Mouse (Mus musculus) cerebellum, adult 9-10 months (tissue): ENCODE measurements around the gene Copb2.

Experiments
- DNase-seq: peaks from one replicate; pipeline ENCODE4 v3.0.0; 2022

Copb2 gene

DNA sequence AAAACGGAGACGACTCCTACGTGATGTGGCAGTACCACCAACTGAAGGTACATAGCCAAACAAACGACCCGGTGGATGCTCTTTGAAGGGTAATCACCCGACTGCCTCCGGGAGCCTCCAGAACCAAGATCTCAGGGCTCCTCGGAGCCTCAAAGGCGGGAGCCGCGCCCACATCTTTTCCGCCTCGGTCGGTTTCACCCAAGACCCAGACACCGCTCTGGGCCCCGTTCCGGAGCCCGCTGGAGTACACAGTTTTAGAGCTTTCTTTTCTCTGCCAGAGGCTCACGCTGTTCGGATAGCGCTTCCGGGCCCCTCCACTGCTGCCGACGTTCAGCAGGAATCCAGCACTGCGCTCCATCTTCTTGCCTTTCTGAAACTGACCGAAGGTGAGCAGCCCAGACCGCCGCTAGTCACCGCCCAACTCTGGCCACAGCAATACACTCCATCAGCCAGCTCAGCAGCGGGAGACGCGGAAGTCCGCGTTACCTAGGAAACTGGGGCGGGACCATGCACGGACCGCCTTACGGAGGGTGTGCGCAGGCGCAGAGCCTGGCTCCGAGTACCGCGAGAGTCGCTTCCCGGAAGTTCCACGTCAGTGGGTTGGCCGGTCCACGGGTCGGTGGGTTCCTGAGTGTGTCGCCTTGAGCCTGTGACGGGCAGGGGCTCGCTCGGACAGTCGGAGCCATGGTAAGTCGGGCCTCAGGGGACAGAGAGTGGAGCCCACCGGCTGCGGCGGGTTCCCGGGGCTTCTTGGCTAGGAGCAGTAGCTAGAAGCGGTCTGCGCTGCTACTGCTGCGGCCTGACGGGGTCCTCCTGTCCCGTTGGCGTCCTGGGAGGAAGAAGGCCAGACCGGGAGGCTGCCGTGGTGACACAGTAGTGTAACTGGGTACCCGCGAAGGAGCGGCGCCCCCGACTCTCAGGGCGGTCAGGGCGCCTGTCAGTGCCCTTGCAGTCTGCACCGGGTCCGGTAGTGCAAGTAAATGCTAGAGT lies at the start of gene Copb2:
Copb2 (plus strand) TSS at position 585 of the 990 bp plus-strand sequence.
- DNase-seq, result peak; percentile 98

DNA sequence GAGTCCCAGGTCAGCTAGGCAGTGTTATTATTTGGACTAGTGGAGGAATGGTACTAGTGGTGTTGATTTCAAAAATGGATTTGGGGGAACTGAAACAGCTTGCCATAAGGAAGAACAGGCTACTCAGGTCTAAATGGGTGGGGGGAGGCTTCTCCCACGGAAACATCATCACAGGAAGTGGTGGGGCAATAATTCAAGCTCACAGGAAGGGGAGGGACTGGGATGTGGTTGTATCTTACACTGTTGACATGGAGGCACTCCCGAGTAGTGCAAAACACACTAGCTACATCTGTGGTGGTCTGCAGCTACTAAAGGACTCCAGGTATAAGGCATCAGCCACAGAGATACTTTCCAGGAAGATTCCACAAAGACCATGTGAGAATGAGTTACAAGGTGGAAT lies 39.6 kb upstream of the Copb2 start:
- no peak for DNase-seq

DNA sequence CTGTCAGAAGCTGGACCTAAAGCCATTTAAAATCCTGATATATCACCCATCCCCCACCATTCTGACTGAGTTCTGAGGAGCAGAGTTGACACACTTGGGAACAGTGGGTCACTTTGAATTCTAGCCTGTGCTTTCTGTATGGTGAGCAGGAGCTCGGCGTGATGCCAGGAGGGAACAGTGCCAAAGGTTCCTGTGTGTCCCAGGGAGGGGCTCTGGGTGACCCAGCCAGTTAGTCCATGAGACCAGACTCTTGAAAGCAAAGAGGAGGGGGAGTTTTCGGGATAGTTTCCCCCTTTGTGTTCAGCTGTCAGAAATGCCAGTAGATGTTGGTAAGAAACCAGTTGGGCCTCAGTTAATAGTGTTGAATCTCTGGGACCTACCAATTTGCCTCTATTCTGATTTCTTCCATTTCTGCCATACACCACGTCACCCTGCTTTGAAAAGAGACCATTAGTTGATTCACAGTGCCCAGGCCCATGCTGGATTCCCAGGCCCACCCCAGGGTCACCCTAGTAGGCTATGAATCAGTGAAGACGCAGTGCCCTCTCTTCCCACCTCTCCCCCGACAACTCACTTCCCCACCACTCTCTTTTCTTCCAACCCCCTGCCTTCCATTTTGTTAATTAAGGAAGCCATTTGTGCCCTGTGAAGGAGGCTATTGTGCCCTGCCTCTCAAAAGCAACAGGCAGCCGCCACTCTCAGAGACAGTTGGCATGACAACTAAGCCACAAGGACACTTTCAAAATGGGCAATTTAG lies 38.6 kb upstream of the Copb2 start:
- no peak for DNase-seq

DNA sequence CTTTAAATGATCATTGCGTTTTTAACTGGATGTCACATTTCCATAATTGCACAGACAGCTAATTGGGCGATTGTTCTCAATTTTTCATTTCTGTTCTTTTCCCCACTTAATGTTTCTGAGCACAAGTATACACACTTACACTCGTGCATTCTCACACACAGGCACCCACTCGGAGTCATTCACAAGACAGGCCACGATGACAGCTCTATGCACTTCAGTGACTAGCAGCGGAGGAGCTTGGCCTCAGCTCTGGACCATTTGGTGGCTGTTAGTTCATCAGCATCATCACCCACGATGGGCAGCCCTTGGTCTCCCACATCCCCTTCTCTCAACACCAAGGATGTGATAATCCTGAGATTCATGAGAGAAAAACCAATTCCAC lies 38.0 kb upstream of the Copb2 start:
- no peak for DNase-seq

DNA sequence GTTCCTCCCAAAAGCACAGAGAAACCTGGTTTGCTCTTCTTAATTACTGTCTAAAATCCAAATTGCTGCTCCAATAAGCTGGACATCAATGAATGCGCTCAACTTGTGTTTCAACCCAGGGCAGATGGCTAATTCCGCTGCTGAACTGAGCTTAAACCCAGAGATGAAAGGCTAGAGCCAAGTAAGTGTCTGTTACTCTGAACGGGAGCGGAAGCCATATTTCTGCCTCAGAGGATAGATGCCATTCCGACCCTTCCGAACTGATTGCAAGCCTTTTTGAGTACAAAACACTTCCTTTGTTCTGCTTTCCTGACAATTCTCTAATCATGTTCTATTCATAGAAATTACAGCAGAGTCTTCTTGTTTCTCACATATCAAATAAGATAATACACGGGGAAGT lies 36.3 kb upstream of the Copb2 start:
- no peak for DNase-seq

DNA sequence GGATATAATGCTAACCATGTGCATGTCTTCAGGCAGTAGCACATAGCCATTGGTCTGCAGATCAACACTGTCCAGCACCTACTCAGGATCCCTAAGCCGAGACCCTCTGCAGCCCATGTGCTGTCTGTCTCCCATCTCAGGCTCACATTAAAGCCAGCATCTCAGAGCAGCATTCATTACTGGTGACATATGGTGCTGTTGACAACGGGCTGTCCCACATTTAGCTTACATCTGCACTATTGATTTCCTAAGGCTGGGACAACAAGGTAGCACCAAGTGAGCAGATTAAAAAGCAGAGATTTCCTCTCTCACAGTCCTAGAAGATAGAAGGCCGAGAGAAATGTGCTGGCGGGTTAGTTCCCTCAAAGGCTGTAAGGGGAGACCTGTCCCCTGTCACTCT lies 33.7 kb upstream of the Copb2 start:
- DNase-seq, result no peak

DNA sequence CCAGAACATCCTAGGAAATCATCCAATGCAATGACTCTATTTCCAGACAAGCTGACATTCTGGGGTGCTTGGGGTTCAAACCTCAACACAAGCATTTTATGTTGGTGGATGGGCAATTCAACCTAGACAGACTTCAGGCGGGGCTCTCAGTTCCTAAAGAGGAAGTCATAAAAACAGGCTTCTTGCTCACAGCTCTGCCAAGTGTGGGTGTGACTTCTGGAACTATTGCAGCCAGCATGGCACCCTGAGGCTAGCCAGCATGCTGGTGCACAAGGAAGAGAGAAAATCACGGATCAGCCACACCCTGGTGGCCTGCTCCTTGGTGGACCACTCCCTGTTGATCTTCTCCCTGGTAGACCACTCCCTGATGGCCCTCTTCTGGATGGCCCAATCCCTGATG lies 32.5 kb upstream of the Copb2 start:
- DNase-seq, result no peak

DNA sequence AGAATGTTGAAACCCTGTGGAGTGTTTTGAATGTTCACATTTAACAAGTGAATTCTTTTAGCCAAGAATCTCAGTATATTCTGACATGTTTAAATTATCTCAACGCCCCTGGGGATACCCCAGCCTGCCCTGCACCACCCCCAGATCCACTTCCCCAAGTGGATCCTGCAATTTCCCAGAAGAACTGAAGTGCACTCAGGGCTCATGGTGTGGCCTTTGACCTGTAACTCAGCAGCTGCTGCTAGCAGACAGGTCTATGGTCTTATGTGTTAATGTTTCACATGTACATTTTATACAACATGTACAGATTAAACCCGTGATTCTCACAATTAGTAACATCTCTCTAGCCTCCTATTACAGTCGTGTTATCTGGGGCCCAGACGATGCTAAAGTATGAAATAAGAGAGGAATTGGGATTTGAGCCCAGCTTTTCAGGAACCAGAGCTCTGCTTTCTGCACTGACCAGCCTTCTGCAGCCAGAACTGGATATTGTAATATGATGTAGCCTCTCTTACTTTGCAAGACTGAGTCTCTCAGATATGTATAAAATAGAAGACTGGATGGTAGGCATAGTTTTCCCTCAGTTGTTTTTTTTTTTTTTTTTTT lies 28.7 kb upstream of the Copb2 start:
- DNase-seq, result no peak

DNA sequence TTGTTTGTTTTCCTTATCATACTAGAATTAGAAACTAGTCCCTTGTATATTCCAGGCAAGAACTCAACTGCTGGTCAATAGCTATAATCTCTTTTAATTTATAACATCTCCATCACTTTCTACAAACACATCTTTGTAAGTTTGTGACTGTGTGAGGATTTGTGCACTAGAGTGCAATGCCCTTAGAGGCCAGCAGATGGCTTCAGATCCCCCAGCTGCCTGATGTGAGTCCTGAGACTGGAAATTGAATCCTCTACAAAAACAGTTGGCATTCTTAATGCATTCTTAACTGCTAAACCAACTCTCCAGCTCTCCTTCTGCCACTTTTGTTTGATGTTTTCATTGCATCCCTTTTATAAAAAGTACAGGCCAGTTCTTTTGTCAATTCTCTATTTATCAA lies 27.8 kb upstream of the Copb2 start:
- no peak for DNase-seq

DNA sequence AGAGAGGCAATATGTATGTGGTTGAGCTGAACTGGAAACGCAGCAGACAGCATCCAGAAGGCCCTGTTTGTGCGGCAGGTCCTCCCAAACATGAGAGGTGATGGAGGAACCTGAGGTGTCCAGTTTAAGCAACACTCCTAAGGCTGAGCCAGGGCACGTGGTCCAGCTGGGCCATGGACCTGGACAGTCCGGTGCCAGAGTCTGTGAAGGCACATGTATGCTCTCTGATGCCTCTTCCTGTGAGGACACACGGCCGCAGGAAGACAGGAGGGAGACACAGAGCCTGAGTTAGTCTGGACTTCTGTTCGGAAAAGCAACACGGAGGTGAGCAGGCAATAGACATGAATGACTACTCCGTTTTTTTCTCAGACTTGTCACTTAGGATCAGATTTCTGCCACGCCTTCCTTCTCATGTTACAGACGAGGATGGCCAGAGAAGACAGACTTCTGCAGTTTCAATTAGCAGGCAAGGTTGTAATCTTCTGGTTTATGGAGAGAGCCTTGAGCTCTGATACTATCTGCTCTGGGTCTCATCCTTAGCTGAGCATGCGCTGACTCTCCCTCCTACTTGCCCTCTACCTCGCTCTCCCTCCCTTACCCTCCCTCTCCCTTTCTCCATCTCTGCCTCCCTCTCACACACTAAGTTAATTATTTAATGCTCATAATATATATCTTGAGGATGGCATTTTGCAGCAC lies 25.4 kb upstream of the Copb2 start:
- DNase-seq, result no peak

DNA sequence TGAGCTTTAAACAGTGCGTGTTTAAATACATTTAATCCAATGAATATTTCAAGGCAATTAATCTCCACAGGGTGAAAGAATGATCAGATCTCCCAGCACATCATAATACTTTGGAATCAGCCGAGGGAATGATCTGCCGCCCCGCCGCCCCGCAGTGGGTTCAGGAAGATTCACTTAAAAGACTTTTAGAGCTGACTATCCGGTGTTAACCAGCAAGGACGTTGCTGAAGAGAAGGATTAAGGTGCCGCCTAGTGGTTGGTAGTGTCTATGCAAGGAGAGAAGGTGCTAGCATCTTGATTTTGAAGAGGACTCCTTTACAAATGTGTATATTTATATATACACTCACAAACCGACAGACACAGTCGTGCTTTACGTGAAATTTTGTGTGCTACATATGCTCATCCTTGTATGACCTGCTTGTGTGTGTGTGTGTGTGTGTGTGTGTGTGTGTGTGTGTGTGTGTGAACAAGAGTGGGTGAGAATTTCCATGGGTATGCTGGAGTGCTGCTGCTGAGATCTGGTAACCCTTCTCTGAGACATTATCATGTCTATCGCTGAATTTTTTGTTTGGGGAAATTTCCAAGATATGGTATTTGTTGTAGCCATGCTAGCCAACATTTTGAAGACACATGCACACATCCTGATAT lies 24.7 kb upstream of the Copb2 start:
- DNase-seq, result peak; percentile 63

DNA sequence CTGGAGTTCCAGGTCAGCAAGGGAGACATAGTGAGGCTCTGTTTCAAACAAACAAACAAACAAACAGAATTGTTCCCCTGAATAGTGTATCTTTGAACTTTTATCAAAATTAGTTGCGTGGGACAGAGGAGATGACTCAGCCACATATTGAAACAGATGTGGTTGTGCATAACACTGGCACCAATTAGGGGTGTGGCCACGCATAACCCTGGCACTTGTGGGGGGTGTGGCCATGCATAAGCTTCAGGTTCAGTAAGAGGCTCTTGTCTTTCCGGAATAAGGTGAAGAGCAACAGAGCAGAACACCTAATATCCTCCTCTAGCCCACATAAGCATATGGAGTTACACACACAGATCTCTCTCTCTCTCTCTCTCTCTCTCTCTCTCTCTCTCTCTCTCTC lies 19.5 kb upstream of the Copb2 start:
- no peak for DNase-seq

DNA sequence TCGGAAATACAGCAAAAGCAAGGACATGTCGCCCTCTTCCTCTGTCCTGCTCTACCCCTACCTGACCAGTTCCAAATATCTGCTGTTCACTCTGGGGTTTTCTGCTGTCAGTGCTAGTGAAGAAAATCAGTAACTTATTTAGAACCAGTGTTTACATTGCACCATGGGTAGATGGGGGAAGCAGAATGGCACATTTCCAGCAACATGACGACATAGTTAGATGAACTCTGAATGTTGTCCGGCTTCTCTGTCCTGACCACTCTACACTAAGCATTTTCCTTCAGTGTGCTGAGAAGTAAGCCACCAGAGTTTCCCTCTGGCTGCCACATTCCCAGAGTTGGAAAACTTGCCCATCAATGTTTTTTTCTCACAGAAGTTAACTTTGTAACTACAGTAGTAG lies 20.3 kb downstream of the Copb2 start:
- DNase-seq, result no peak

DNA sequence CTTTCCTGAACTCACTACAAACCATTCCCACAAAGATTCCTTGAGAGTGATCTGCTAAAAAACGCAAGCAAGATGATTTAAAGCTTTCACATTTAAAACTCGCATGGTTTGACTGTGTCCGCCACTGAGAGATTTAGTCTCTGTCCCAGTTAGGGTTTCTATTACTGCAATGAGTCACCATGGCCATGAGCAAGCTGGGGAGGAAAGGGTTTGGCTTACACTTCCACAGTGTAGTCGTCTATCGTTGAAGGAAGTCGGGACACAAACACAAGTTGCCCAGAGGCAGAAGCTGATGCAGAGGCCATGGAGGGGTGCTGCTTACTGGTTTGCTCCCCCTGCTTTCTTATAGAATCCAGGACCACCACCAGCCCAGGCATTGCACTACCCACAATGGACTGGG lies 36.6 kb downstream of the Copb2 start:
- DNase-seq, result no peak

DNA sequence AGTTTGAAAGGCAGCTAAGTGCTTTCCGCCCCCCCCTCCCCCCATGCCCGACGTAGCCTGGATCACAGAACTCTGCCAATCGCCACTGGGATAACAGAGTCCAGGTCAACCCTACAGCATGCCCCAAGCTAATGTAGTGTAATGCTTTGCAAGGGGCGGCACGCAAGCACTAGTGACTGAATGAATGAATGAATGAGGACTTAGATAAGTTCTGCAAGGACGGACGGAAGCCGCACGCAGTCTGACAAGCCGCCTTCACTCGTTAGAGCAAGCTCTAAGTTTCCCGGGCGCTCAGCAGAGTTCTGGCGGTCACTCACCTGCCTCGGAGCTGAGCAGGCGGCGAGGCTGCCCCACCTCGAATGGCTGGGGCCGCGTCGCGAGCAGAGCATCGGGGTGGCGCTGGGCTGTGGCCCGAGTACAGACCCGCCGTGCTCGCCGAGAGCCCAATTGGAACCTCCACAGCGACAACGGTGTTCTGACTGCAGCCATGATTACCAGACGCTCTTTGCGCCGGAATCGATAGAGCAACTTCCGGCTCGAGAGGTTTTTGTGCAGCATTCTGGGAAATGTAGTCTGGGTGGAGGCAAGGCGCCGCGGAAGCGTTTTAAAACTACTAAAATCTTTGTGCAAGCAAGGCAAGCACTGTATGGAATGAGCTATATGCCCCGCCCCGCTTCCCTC lies 37.8 kb downstream of the Copb2 start, which contains the start of gene Mrps22:
Mrps22 (minus strand) TSS at position 505 of the 681 bp plus-strand sequence.
- DNase-seq, result peak; percentile 77

DNA sequence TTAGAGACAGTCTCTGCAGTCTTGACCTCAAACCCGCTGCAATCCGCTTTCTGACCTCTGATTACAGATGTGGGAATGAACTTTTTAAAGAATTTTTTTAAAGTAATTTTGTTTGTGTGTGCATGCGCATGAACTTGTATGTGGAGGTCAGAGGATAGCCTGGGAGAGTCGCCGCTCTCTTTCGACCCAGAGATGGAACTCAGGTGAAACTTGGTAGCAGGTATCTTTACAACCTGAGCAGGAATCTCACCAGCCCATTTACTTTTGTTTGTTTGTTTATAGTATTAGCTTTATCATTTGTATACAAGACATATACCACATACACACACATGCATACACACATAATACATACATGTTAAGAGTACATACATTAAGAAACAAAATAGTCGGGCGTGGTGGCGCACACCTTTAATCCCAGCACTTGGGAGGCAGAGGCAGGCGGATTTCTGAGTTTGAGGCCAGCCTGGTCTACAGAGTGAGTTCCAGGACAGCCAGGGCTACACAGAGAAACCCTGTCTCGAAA lies 38.4 kb downstream of the Copb2 start:
- no peak for DNase-seq

DNA sequence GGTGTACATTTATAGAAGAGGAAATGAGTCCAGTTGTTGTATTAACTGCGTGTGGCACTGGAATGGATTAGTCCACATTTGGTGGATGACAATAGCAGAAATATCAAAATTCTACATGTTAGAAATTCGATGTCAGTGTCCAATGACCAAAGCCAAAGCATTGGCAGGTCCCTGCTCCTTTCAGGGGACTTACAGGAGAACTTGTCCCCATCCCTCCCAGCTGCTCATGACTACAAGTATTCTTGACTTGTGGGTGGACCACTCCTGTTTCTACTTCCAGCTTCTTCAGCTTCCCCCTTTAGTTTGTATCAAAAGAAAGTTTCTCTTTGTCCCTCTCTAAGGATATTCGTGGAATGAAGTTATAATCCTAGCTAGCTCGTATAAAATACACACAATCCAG lies 41.4 kb downstream of the Copb2 start:
- DNase-seq, result no peak

DNA sequence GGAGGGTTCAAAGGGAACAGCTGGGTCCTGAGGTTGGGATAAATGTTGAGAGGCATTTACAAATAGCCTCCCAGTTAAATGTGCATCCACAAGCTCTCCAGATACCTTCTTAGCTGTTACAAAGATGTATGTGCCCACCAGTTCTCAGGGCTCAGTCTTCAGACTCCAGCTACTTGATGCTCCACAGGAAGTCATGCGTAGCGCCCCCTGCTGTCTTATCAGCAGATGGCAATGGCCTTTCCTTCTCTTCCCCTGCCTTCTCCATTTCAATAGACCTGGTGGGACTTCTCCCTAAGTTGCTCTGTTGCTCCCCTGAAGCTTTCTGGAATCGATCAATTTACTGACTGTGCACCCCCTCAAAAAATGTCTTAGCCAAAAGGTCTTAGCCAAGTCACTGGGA lies 65.0 kb downstream of the Copb2 start:
- DNase-seq, result no peak

DNA sequence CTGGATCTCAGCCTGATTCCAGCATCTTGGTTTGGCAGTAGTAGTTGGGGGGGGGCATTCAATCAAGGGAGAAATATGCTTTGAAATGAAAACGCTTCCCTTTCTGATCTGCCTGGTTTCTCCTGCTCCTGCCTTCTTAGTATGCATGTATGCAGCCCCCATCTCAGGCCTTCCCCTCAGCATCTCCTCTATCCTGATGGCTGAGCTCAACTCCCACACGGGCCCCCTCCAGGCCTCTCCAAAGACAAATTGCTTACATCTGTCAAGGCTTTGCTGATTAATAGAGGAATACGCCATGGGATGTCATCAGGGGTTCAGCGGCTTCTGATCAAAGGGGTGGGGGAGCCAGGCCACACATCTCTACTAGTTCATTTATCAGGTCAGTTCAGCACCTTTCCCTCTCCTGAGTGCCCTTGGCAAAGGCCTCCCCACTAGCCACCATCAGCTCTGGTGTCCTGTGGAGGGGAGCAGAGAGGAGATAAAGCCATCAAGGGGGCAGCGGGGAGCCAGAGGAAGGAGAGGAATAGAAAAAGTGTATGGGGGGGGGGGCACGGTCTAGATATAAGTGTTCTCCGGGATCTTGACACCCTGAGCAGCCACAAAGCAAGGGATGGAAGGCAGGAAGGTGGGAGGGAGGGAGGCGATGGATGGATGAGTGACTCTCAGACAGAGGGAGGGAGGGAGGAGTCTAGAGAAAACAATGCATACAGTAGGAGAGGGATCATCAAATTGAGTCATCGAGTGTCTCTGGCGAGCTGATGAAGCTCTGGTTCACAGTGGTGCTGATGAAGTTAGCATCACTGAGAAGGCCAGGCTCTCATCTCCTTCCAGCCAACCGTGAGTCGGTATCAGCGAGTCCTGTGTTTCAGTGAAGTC lies 70.0 kb downstream of the Copb2 start:
- DNase-seq, result no peak
